Mouse (Mus musculus) limb, embryonic 14.5 days (tissue): ENCODE measurements around the gene Stk39. TPM values are rescaled to one million over a fixed set of nuclear protein-coding genes. Genes with fewer than 3 reads are reported as not detected.

Experiments
- ATAC-seq: fragments of 200-750 bp; cut with Nextera tagmentation; 2 replicates; pipeline ENCODE4 v1.8.0; 2017; ENCODE audit warnings: low read depth, moderate number of reproducible peaks, moderate TSS enrichment; ENCODE audit not compliant: low FRiP score
- DNase-seq: peaks from one replicate; pipeline ENCODE4 v3.0.0-alpha.2; 2015; ENCODE audit warnings: low spot score
- H3K27ac ChIP-seq: fragments of 300-500 bp; sonication (generic); replicated peaks from 2 replicates; pipeline ENCODE4 v1.5.1; 2014; ENCODE audit warnings: low read depth, mild to moderate bottlenecking, low read length, moderate library complexity, mixed read lengths
- H3K27me3 ChIP-seq: fragments of 300-500 bp; sonication (generic); 2 replicates; pipeline ENCODE4 v1.6.1; 2014; ENCODE audit warnings: low read length, mixed read lengths; ENCODE audit not compliant: control insufficient read depth, insufficient read depth
- H3K36me3 ChIP-seq: fragments of 300-500 bp; sonication (generic); 2 replicates; pipeline ENCODE4 v1.6.1; 2014; ENCODE audit warnings: mild to moderate bottlenecking, low read length, moderate library complexity, mixed read lengths; ENCODE audit not compliant: control insufficient read depth, insufficient read depth
- H3K4me1 ChIP-seq: fragments of 300-500 bp; sonication (generic); 2 replicates; pipeline ENCODE4 v1.6.1; 2014; ENCODE audit warnings: antibody characterized with exemption, low read length, mixed read lengths; ENCODE audit not compliant: control insufficient read depth, insufficient read depth
- H3K4me2 ChIP-seq: fragments of 300-500 bp; sonication (generic); replicated peaks from 2 replicates; pipeline ENCODE4 v1.6.1; 2014; ENCODE audit warnings: low read depth, mild to moderate bottlenecking, low read length, moderate library complexity; ENCODE audit not compliant: severe bottlenecking
- H3K4me3 ChIP-seq: fragments of 300-500 bp; sonication (generic); replicated peaks from 2 replicates; pipeline ENCODE4 v1.5.1; 2014; ENCODE audit warnings: low read length
- H3K9ac ChIP-seq: fragments of 300-500 bp; sonication (generic); 2 replicates; pipeline ENCODE4 v1.6.1; 2014; ENCODE audit warnings: mild to moderate bottlenecking, low read depth, low read length, moderate library complexity; ENCODE audit not compliant: severe bottlenecking
- H3K9me3 ChIP-seq: fragments of 300-500 bp; sonication (generic); 2 replicates; pipeline ENCODE4 v1.6.1; 2016; ENCODE audit warnings: low read length; ENCODE audit not compliant: control insufficient read depth
- POLR2A ChIP-seq: fragments of 200-500 bp; IDR thresholded peaks from 2 replicates; pipeline ENCODE4 v1.8.0; 2012; ENCODE audit warnings: inconsistent platforms, mild to moderate bottlenecking, moderate library complexity, borderline replicate concordance; ENCODE audit not compliant: insufficient read depth, insufficient read length; ENCODE audit errors: extremely low read depth
- WGBS: fragments of 180-500 bp; shearing (Covaris S2); extraction: QIAGEN DNeasy Blood & Tissue Kit; methylation state at CpG from one replicate; pipeline ENCODE4 v1.1.7; 2014; 5-methylcytosine and 5-hydroxymethylcytosine counted together
- polyA plus RNA-seq, 2 experiments: library from polyadenylated mRNA; depleted of rRNA in 1 of 2; stranded (reverse) in 1 of 2; unstranded in 1 of 2; fragments of >200 nt; fragmentation: Nextera tagmentation in 1 of 2; extraction: Ambion mirVana in 1 of 2; gene quantifications; 2 replicates each; pipeline versions ENCODE4 v1.2.1 to v1.2.3; 2012 to 2014

Gene Stk39
- polyA plus RNA-seq, 2 experiments: 14.9 to 16.8 TPM

DNA sequence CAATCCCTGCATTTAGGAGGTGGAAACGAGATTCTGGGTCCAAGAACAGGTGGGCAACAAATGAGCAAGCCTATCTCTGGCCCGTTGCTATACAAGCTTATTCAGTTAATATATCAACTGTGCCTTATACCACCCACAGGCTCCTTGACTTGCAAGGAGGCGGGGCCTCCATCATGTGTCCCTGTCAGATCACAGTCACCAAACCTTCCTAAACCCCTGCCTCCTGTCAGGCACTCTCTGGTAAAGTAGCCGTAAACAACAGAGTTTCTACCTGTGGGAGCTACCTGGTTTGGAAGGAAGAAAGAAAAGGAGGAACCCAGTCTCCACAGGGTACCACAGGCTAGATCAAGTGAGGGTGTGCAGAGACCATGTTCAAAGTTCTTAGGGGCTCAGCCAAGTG lies 90.2 kb downstream of the Stk39 start:
- TF ChIP-seq POLR2A: no peak
- WGBS: 72% methylated on average over 4 of the region's 4 CpGs
- Histone ChIP-seq H3K9ac (no peak overlapping the region), H3K9me3 (no peaks in the 10 kb centered on the region), H3K27ac (no peak overlapping the region), H3K4me3 (no peak overlapping the region), H3K27me3 (no peaks in the 10 kb centered on the region), H3K4me2 (no peak overlapping the region), H3K36me3 (no peaks in the 10 kb centered on the region), H3K4me1 (no peaks in the 10 kb centered on the region)
- no peak for DNase-seq
- ATAC-seq: no peak

DNA sequence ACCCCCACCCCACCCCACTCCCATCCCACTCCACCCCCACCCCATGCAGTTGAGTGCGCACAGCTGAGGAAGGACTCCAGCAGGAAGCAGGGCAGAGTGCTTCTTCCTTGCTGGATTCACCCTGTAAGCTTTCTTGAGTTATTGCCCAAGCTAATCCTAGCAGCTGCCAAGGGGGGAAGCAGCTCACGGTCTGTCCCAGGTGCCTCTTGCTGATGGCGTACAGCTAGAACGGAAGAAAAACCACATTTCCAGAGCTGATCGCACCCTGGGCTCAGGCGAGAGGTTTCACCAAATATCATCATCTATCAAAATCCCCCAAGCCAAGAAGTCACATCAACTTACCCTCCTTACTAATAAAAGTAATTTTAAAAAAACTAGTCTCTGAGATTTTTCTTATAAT lies 90.9 kb downstream of the Stk39 start:
- no peak overlapping the region for H3K4me3 ChIP-seq
- WGBS: 53% methylated on average over 6 of the region's 6 CpGs
- no peak for DNase-seq
- no peaks in the 10 kb centered on the region for H3K9me3 ChIP-seq
- H3K36me3 ChIP-seq: 0 out of 2 replicates have a peak, but pooled peaks cover 4% of the 10 kb centered on the region
- no peaks in the 10 kb centered on the region for H3K27me3 ChIP-seq
- no peak overlapping the region for H3K9ac ChIP-seq
- ATAC-seq: no peak
- H3K27ac ChIP-seq: no peak overlapping the region
- no peak for TF ChIP-seq POLR2A
- H3K4me1 ChIP-seq: no peaks in the 10 kb centered on the region
- no peak overlapping the region for H3K4me2 ChIP-seq

DNA sequence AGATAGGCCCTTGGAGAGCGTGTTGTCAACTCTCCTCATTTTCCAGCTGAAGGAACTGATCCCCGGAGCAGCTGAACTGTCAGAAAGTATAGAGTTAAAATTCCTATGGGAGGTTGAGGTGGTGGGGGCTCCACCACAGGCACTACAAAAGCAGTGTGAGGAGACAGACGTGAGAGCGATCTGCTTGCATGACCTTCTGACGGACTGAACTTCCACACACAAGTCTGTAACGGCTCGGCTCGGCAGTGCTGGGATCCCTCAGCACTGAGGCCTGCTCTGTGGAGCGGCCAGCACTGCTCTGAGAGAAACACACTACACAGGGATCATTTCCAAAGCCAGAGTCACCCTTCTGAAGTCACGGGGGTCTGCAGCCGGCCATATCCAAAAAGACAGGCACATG lies 92.4 kb downstream of the Stk39 start:
- ATAC-seq (peak; percentile 54; the same call in 1 of the 2 replicates), DNase-seq (peak; percentile 13)
- Histone ChIP-seq H3K4me3 (no peak overlapping the region), H3K36me3 (0 out of 2 replicates have a peak, but pooled peaks cover 4% of the 10 kb centered on the region), H3K4me2 (no peak overlapping the region), H3K4me1 (no peaks in the 10 kb centered on the region), H3K27ac (0 out of 2 replicates have a peak overlapping the region, but pooled peaks have one; percentile 8), H3K27me3 (no peaks in the 10 kb centered on the region), H3K9me3 (no peaks in the 10 kb centered on the region), H3K9ac (no peak overlapping the region)
- WGBS: 57% methylated on average over 11 of the region's 11 CpGs
- TF ChIP-seq POLR2A: no peak

DNA sequence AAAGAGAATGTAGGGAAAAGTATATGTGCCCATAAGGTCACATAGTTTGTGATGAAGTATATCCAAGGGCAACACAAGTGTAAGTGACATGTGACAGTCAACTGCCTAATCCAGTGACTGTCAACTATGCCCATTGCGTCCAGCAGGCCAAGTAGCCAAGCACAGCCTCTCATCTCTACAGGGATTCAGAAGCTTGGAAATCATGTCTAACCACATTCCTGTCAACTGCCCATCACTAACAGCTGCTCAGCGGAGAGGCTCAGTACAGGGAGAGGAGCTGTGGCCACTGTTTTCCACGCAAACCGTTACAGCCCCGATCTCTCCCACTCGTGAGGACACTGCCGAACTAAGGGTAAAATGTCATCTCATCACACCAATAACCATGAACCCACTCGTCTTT lies 93.7 kb downstream of the Stk39 start:
- Histone ChIP-seq H3K4me2 (no peak overlapping the region), H3K4me1 (no peaks in the 10 kb centered on the region), H3K9ac (no peak overlapping the region), H3K27me3 (no peaks in the 10 kb centered on the region), H3K36me3 (0 out of 2 replicates have a peak, but pooled peaks cover 4% of the 10 kb centered on the region), H3K9me3 (no peaks in the 10 kb centered on the region), H3K4me3 (no peak overlapping the region), H3K27ac (no peak overlapping the region)
- DNase-seq (no peak), ATAC-seq (0 out of 2 replicates have a peak, but pooled peaks have one; percentile 35)
- 86% methylated on average over 8 of the region's 8 CpGs for WGBS
- TF ChIP-seq POLR2A: no peak

DNA sequence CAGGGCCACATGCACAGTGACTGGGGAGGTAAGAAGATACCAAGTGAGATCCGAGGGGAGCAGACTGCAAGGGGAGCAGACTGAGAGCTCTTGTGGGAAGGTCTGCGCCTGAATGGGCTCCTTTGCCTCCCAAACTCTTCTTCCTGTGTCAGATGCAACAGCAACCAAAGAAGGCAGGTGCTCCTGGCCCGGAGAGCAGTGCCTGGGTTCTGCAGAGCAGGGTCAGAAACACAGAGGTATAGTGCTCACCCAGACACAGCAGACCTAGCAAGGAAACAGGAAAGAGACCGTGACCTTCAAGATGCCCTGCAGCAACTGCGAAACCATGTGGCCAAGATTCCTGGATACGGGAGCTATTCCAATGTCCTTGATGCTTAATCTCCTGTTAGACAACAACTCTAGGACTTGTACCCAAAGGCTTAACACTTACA lies 94.8 kb downstream of the Stk39 start:
- H3K27ac ChIP-seq: no peak overlapping the region
- 75% methylated on average over 6 of the region's 6 CpGs for WGBS

More for the DNA sequence above, 94.8 kb downstream of the Stk39 start:
- Histone ChIP-seq H3K9me3 (no peaks in the 10 kb centered on the region), H3K4me2 (no peak overlapping the region), H3K9ac (no peak overlapping the region), H3K27me3 (no peaks in the 10 kb centered on the region), H3K4me3 (no peak overlapping the region), H3K36me3 (0 out of 2 replicates have a peak, but pooled peaks cover 4% of the 10 kb centered on the region), H3K4me1 (no peaks in the 10 kb centered on the region)
- TF ChIP-seq POLR2A: no peak
- DNase-seq (no peak), ATAC-seq (no peak)
